Mouse (Mus musculus) liver, postnatal 0 days (tissue): ENCODE measurements at regions not wholly inside any gene's neighbourhood (a gene's known extent, or its start where the extent isn't known, plus 50 kb on each side); places are given as distances from the start of the nearest gene placed in this dataset.

Source experiments
- ATAC-seq: fragments of 200-750 bp; cut with Nextera tagmentation; 2 replicates; pipeline ENCODE4 v1.8.0; 2017; ENCODE audit warnings: mild to moderate bottlenecking, moderate library complexity
- DNase-seq: peaks from one replicate; pipeline ENCODE4 v3.0.0-alpha.2; 2016
- H3K27ac ChIP-seq: fragments of 300-500 bp; sonication (generic); 2 replicates; pipeline ENCODE4 v1.5.1; 2014; ENCODE audit warnings: antibody characterized with exemption, moderate library complexity, mild to moderate bottlenecking, low read depth
- H3K27me3 ChIP-seq: fragments of 300-500 bp; sonication (generic); 2 replicates; pipeline ENCODE4 v1.6.1; 2014; ENCODE audit warnings: low read length, control low read depth, mixed read lengths; ENCODE audit not compliant: insufficient read depth
- H3K36me3 ChIP-seq: fragments of 300-500 bp; sonication (generic); replicated peaks from 2 replicates; pipeline ENCODE4 v1.6.1; 2014; ENCODE audit warnings: mild to moderate bottlenecking, control low read depth, low read length, moderate library complexity, mixed read lengths; ENCODE audit not compliant: insufficient read depth
- H3K4me1 ChIP-seq: fragments of 300-500 bp; sonication (generic); 2 replicates; pipeline ENCODE4 v1.6.1; 2014; ENCODE audit warnings: antibody characterized with exemption, mild to moderate bottlenecking, control low read depth; ENCODE audit not compliant: insufficient read depth
- H3K4me2 ChIP-seq: fragments of 300-500 bp; sonication (generic); 2 replicates; pipeline ENCODE4 v1.6.1; 2014; ENCODE audit warnings: low read depth, mild to moderate bottlenecking, low read length, moderate library complexity, mixed read lengths
- H3K4me3 ChIP-seq: fragments of 300-500 bp; sonication (generic); 2 replicates; pipeline ENCODE4 v1.5.1; 2014; ENCODE audit warnings: low read depth, low read length
- H3K9ac ChIP-seq: fragments of 300-500 bp; sonication (generic); replicated peaks from 2 replicates; pipeline ENCODE4 v1.6.1; 2014; ENCODE audit warnings: mild to moderate bottlenecking, moderate library complexity
- H3K9me3 ChIP-seq: fragments of 300-500 bp; sonication (generic); 2 replicates; pipeline ENCODE4 v1.6.1; 2016; ENCODE audit warnings: mild to moderate bottlenecking, control low read depth, low read length, mixed read lengths
- CTCF ChIP-seq: sonication (generic); IDR thresholded peaks from 2 replicates; pipeline ENCODE4 v1.5.1; 2016; ENCODE audit warnings: antibody characterized with exemption, low read depth
- EP300 ChIP-seq: IDR thresholded peaks from 2 replicates; pipeline ENCODE4 v1.6.1; 2016; ENCODE audit warnings: antibody characterized with exemption, low read depth, mild to moderate bottlenecking
- WGBS: fragments of 180-500 bp; shearing (Covaris S2); extraction: QIAGEN DNeasy Blood & Tissue Kit; methylation state at CpG from one replicate; pipeline ENCODE4 v1.1.7; 2014; ENCODE audit not compliant: insufficient replicate concordance; 5-methylcytosine and 5-hydroxymethylcytosine counted together

DNA sequence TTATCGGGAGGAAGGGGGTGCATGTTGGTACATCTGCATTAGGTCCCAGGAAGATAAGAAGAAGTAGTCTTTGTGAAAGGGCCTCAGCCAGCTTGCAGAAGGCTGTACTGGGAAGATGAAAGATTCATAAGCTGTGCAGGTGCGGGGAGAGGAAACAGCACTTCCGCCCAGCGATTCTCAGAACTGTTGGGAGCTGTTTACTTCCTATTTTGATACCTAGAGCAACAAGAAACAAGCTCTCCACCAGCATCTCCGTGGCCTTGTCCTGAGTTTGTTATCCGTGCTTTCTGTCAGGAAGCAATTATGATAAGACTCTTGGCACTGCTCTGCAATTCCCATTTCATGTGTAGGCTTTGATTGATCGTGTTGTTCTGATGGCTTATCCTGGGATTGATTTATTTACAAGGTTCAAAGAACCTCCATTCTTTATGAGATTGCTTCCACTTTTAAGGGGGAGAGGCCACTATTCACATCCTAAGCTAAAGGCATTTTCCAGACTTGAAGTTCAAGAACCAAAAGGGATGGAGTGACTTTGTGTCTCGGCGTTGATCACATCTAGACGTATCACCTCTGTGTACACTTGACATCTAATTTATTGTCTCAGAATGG, 133.6 kb upstream of the Tars start:
- 27% methylated on average over 10 of the region's 10 CpGs for WGBS
- no peak overlapping the region for H3K4me3 ChIP-seq
- H3K4me2 ChIP-seq = 0 out of 2 replicates have a peak overlapping the region, but pooled peaks have one; percentile 3
- H3K27ac ChIP-seq = no peak overlapping the region
- H3K36me3 ChIP-seq = no peaks in the 10 kb centered on the region
- ATAC-seq = no peak
- no peak overlapping the region for H3K9ac ChIP-seq
- no peaks in the 10 kb centered on the region for H3K4me1 ChIP-seq
- DNase-seq = no peak
- TF ChIP-seq EP300 (no peak), CTCF (no peak)
- no peaks in the 10 kb centered on the region for H3K9me3 ChIP-seq
- no peaks in the 10 kb centered on the region for H3K27me3 ChIP-seq

DNA sequence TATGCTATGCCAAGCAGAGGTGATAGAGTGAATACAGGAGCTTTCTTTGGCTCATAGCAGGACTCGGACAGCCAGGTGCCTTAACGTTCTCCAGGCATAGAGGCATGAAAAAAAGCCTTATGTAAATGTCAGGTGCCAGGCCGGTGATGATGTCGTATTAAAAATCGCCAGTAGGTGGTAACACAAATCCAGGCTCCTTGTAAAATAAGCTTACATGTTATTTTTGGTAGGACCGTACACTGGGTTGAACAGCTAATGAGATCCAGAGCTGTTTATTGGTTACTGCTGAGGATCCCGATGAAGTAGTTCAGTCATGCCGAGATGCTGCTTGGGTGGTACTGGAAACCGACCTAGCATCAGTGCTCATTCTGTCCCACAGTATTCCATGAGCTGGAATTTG, 133.1 kb upstream of the Tars start:
- Histone ChIP-seq H3K9ac (no peak overlapping the region), H3K27ac (no peak overlapping the region), H3K4me2 (0 out of 2 replicates have a peak overlapping the region, but pooled peaks have one; percentile 3), H3K4me3 (no peak overlapping the region), H3K36me3 (no peaks in the 10 kb centered on the region), H3K4me1 (no peaks in the 10 kb centered on the region), H3K9me3 (no peaks in the 10 kb centered on the region), H3K27me3 (no peaks in the 10 kb centered on the region)
- WGBS = 57% methylated on average over 9 of the region's 9 CpGs
- DNase-seq (no peak), ATAC-seq (no peak)
- no peak for TF ChIP-seq CTCF
- no peak for TF ChIP-seq EP300

DNA sequence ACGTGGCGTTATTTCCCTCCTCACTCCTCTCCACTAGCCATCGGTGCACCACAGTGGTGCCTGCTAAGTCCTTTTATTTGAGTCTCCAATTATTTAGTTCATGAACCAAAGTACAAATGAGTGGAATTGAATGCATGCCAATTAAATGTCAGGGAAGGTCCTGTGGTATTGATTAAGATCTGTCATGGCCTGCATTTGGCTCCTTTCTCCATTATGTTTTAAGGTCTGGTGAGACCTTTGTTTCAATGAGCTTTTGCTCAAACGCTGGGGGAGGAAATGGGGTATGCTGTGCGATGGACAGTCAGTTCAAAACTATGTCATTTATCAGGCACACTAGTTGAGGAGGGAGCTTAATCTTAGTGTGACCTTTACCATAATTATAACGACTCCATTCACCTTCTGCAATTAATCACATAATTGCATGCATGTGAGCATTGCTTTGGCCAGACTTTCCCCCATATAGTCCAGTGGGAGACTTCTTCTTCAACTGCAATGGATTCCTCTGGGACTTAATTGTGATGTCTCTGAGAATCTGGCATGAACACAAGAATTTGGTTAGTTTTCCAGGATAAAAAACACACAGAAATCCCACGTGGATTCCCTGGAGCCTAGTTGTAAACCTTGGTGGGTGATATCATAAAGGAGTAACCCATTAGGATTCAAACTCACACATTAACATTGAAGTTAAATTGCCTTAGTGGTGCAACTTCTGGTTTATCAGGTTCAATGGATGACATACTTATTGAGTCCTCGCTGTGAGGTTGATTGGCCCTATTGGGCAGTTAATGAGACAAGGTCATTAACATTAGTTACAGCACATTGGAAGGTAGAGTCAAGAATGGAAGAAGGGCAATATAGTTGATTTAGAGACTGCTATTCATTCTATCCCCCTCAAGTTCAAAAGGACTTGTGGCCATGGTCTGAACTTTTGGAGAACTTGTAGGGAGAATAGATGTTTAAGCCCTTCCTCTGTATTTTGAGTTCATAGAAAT, 130.7 kb upstream of the Tars start:
- no peak for DNase-seq
- no peak overlapping the region for H3K4me3 ChIP-seq

DNA sequence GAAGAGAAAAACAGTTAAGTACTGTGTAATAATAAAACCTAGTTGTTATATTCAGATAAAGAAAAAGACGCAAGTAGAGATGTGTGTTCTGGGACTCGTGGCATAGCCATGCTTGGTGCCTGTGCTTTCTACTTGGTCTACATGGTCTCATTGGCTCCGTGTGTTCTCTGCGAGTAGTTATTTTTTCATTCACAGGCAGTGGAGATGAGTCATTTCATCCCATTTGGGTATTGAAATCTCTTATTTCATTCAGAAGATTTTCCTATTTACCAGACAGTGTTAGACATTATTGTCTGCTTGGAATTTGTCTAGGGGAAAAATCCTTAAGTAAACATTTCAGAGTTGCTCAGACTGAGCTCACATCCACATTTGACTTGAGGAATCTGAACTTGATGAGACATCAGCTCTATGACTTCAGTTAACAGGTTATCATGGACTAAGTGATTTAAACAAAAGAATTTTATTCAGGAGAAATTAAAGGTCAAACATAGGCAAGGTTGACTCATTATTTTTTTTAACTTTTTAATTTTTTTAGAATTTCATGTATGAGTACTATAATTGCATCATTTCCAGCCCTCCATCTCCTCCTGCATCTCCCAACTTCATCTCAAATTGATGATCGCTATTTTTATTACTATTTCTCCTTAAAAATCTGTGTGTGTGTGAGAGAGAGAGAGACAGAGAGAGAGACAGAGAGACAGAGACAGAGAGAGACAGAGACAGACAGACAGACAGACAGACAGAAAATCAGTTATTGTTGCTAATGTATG, 125.1 kb upstream of the Tars start:
- DNase-seq (no peak), ATAC-seq (no peak)
- H3K9ac ChIP-seq = no peak overlapping the region
- TF ChIP-seq CTCF = no peak
- no peak for TF ChIP-seq EP300
- no peak overlapping the region for H3K27ac ChIP-seq
- 77% methylated on average over 5 of the region's 5 CpGs for WGBS
- no peaks in the 10 kb centered on the region for H3K36me3 ChIP-seq
- no peaks in the 10 kb centered on the region for H3K9me3 ChIP-seq
- H3K4me1 ChIP-seq = no peaks in the 10 kb centered on the region
- H3K27me3 ChIP-seq = no peaks in the 10 kb centered on the region
- H3K4me2 ChIP-seq = no peak overlapping the region
- no peak overlapping the region for H3K4me3 ChIP-seq

More for the DNA sequence above, 130.7 kb upstream of the Tars start:
- no peak for ATAC-seq
- TF ChIP-seq CTCF (no peak), EP300 (no peak)
- H3K27ac ChIP-seq = no peak overlapping the region
- no peaks in the 10 kb centered on the region for H3K27me3 ChIP-seq
- no peaks in the 10 kb centered on the region for H3K36me3 ChIP-seq
- H3K9me3 ChIP-seq = no peaks in the 10 kb centered on the region
- no peak overlapping the region for H3K4me2 ChIP-seq
- no peaks in the 10 kb centered on the region for H3K4me1 ChIP-seq
- H3K9ac ChIP-seq = no peak overlapping the region
- 68% methylated on average over 8 of the region's 8 CpGs for WGBS

DNA sequence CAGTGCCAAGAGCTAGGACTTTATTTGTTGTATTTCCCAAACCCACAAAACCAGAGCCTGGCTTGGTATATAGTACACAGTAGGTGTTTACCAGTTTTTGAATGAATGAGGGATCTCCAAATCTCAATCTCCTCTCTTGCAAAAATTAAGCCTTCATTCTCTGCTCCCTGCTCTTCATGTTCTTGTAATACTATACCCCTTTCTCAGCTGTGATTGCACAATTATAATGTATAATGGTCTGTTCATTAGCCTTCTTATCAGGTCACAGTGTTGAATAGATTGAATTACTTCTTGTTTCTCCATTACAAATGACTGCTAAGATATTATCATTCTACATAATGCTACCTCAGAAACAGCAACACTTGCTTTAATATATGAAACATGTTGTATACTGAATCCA, 119.1 kb upstream of the Tars start:
- Histone ChIP-seq H3K4me3 (no peak overlapping the region), H3K9ac (no peak overlapping the region), H3K4me1 (no peaks in the 10 kb centered on the region), H3K27me3 (no peaks in the 10 kb centered on the region), H3K9me3 (no peaks in the 10 kb centered on the region), H3K4me2 (no peak overlapping the region), H3K27ac (no peak overlapping the region), H3K36me3 (no peaks in the 10 kb centered on the region)
- no peak for TF ChIP-seq EP300
- no peak for TF ChIP-seq CTCF
- no peak for ATAC-seq
- DNase-seq = no peak

DNA sequence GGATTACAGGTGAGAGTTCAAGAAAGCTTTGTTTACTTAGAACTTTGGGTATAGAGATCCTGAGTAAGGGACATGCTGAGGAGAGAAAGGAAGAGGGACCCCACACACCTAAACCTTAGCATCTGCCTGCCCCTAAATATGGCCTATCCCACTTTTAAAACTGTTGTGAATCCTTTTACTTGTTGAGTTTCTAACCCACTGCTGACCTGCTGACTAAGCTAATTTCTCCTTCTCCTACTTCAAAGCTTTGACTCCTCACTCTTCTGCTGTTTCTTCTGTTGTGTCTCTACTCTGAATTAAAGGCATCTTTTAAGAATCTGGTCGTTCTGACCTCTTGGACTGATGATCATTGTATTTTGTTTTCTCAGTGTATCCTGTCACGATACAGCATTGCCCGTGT, 118.4 kb upstream of the Tars start:
- no peak for ATAC-seq
- H3K4me1 ChIP-seq = no peaks in the 10 kb centered on the region

More for the DNA sequence above, 118.4 kb upstream of the Tars start:
- no peaks in the 10 kb centered on the region for H3K36me3 ChIP-seq
- no peak overlapping the region for H3K4me3 ChIP-seq
- WGBS = 68% methylated on average over 3 of the region's 3 CpGs
- no peak overlapping the region for H3K27ac ChIP-seq
- DNase-seq = no peak
- H3K9me3 ChIP-seq = no peaks in the 10 kb centered on the region
- no peak overlapping the region for H3K9ac ChIP-seq
- TF ChIP-seq CTCF = no peak
- TF ChIP-seq EP300 = no peak
- no peaks in the 10 kb centered on the region for H3K27me3 ChIP-seq
- H3K4me2 ChIP-seq = no peak overlapping the region
